Mouse (Mus musculus): Measurements from ENCODE around the gene Gal.

- TF ChIP-seq POLR2A (IDR thresholded peaks at IDR 0.05; ENCODE audit: insufficient read depth, low read depth, low read length) (no peak), CTCF (IDR thresholded peaks at IDR 0.05) (peak; percentile 54)
Observed at GRCm38 (mm10) chr19:3374028-3374427, 40.3 kb downstream of the Gal start.

Measured in heart, adult 2 months (tissue).